Mouse (Mus musculus) ES-CJ7 (cell line): ENCODE data around the gene Rgs7.
A peak's percentile ranks its signal among the peaks of the same experiment; 100 is the strongest.

Experiments used
- DNase-seq: peaks from one replicate; pipeline ENCODE4 v3.0.0; 2011; ENCODE audit warnings: low read depth, low spot score

The Rgs7 gene

GRCm38 (mm10) chr1:175491861-175492682, at the start of gene Rgs7:
Gene Rgs7 (minus strand): TSS chr1:175492500.
- peak; percentile 45 for DNase-seq

GRCm38 (mm10) chr1:175540700-175541099, 48.4 kb upstream of the Rgs7 start:
- no peak for DNase-seq

- DNase-seq, result no peak
Measured at GRCm38 (mm10) chr1:175537321-175537720, 45.0 kb upstream of the Rgs7 start.

- no peak for DNase-seq
Measured at GRCm38 (mm10) chr1:175529858-175530257, 37.6 kb upstream of the Rgs7 start.

GRCm38 (mm10) chr1:175524626-175525294, 32.5 kb upstream of the Rgs7 start:
- no peak for DNase-seq

- DNase-seq, result no peak
Measured at GRCm38 (mm10) chr1:175523572-175523971, 31.3 kb upstream of the Rgs7 start.

GRCm38 (mm10) chr1:175514543-175514942, 22.2 kb upstream of the Rgs7 start:
- no peak for DNase-seq

- no peak for DNase-seq
Measured at GRCm38 (mm10) chr1:175512173-175512572, 19.9 kb upstream of the Rgs7 start.

- DNase-seq, result no peak
Measured at GRCm38 (mm10) chr1:175509989-175510388, 17.7 kb upstream of the Rgs7 start.

- peak; percentile 33 for DNase-seq
Measured at GRCm38 (mm10) chr1:175492683-175493043, 363 bp upstream of the Rgs7 start.

GRCm38 (mm10) chr1:175491511-175491860, 814 bp downstream of the Rgs7 start:
- DNase-seq, result no peak

GRCm38 (mm10) chr1:175485109-175485508, 7.2 kb downstream of the Rgs7 start:
- DNase-seq, result no peak

GRCm38 (mm10) chr1:175473060-175473459, 19.2 kb downstream of the Rgs7 start:
- no peak for DNase-seq

GRCm38 (mm10) chr1:175469087-175469788, 23.1 kb downstream of the Rgs7 start:
- DNase-seq, result no peak

- DNase-seq, result no peak
Measured at GRCm38 (mm10) chr1:175464566-175464965, 27.7 kb downstream of the Rgs7 start.

- no peak for DNase-seq
Measured at GRCm38 (mm10) chr1:175462351-175462750, 29.9 kb downstream of the Rgs7 start.

GRCm38 (mm10) chr1:175454041-175454636, 38.2 kb downstream of the Rgs7 start:
- DNase-seq, result no peak

- no peak for DNase-seq
Measured at GRCm38 (mm10) chr1:175448017-175448416, 44.3 kb downstream of the Rgs7 start.

GRCm38 (mm10) chr1:175442939-175443338, 49.4 kb downstream of the Rgs7 start:
- no peak for DNase-seq

- no peak for DNase-seq
Measured at GRCm38 (mm10) chr1:175442025-175442424, 50.3 kb downstream of the Rgs7 start.

GRCm38 (mm10) chr1:175433622-175434204, 58.6 kb downstream of the Rgs7 start:
- DNase-seq, result no peak

- no peak for DNase-seq
Measured at GRCm38 (mm10) chr1:175433128-175433527, 59.2 kb downstream of the Rgs7 start.
